Mouse (Mus musculus): Measurements from ENCODE around the gene Gm47995. TPM values are rescaled to one million over a fixed set of nuclear protein-coding genes. Genes with fewer than 3 reads are reported as not detected.
"Not testable (repeated sequence)": the region's sequence is repeated elsewhere in the genome, so short reads cannot be mapped to it uniquely, and the experiment has no call there.

Gene Gm47995
- not detected in 2 replicates for polyA plus RNA-seq (2012; rRNA removed)

DNA sequence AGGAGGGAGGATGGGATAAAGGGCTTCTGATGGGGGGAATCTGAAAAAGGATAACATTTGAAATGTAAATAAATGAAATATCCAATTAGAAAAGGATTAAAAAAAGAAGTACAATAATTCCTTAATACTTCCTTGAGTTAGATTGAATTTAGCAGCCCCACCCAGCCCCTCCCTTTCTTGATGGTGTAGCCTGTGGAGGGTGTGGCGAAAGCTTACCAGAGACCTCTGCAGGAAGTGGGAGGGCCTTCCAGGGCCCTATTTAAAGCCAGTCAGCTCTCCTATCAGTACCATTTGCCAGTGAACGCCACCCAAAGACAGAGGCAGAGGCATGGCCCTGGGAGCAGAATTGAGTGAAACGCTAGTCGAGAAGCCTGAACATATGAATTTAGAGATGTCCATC, at the start of gene Gm47995:
Gm47995 (plus strand) TSS at position 329 of the 400 bp plus-strand sequence.
- 68% methylated on average over 3 of the region's 4 CpGs for WGBS
- H3K4me1 ChIP-seq (ENCODE audit: control insufficient read depth, insufficient read depth, low read length); H3K4me3 ChIP-seq (replicated peaks; ENCODE audit: extremely low read depth, low read depth, low read length); DNase-seq: not testable (repeated sequence)

DNA sequence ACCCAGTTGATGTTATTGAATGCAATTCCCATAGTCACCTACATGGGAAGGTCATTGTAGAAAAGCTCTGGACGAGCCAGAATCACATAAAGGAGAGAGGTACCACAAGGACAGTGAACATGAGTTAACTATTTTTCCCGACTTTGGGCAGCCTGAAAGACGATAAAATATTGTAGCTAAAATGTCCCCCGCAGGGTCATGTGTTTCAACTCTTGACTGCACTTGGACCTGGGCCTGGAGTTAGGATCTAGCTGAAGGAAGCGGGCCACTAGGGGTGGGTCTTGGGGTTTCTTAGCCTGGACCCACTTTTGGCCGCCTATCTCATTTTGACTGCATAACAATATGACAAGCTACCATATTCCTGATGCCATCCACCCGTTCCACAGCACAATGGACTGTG, 48.0 kb upstream of the Gm47995 start:
- Histone ChIP-seq H3K4me3 (replicated peaks; ENCODE audit: extremely low read depth, low read depth, low read length) (no peak overlapping the region), H3K4me1 (ENCODE audit: control insufficient read depth, insufficient read depth, low read length) (no peaks in the 10 kb centered on the region)
- no peak for TF ChIP-seq POLR2A (IDR thresholded peaks at IDR 0.05; ENCODE audit: borderline replicate concordance, extremely low read depth, low read depth, low read length)
- no peak for TF ChIP-seq CTCF (IDR thresholded peaks at IDR 0.05; ENCODE audit: insufficient read depth, low read length)
- DNase-seq, result no peak
- WGBS, result 92% methylated on average over 7 of the region's 7 CpGs

DNA sequence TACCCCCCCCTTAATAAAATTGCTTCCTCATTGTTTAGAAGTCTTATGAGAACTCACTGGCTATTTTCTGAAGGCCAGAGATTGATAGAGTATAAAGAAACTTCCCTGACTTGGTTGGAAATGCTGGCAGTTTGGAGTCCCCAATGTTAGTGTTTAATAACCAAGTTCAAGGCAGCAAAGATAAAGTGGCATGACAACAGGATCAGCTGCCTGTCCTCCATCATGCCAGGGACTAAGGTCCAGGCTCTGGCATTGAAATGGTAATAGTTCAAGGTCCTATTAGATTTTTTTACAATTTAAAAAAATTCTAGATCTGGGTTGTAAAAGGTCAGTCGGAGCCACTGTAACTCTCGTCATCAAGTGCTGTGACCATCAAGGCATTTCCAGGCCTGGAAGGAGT, 47.2 kb upstream of the Gm47995 start:
- Histone ChIP-seq H3K4me3 (replicated peaks; ENCODE audit: extremely low read depth, low read depth, low read length) (no peak overlapping the region), H3K4me1 (ENCODE audit: control insufficient read depth, insufficient read depth, low read length) (no peaks in the 10 kb centered on the region)
- TF ChIP-seq POLR2A (IDR thresholded peaks at IDR 0.05; ENCODE audit: borderline replicate concordance, extremely low read depth, low read depth, low read length) (no peak), CTCF (IDR thresholded peaks at IDR 0.05; ENCODE audit: insufficient read depth, low read length) (no peak)
- 67% methylated on average over 2 of the region's 2 CpGs for WGBS
- no peak for DNase-seq

DNA sequence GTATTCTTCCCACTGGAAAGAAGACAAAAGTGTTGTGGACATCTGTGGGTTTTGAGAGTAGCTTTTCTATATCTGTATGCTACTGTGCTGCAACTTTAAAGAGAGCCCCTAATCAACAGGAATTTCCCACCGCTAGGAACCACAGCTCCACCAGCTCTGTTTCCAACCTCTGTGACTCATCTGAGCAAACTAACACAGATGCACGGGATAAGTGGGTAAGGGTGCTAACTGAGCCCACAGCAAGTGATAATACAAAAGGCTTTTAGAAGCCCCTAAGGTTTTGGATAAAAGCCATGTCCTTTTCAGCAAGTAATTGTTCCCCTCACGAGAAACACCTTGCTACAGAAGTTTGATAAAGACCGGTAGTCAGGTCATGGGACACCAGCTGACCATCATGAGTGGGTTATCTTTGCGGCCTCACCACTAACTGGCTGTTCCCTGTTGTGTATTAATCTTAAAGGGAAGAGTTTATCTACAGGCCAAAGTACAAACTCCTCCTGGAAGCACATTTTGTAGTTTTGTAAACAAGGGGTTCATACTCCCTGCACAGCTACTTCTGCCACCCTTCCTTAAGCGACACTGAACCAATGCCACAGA, 45.1 kb upstream of the Gm47995 start:
- 83% methylated on average over 6 of the region's 6 CpGs for WGBS
- TF ChIP-seq CTCF (IDR thresholded peaks at IDR 0.05; ENCODE audit: insufficient read depth, low read length) (no peak), POLR2A (IDR thresholded peaks at IDR 0.05; ENCODE audit: borderline replicate concordance, extremely low read depth, low read depth, low read length) (no peak)
- no peaks in the 10 kb centered on the region for H3K4me1 ChIP-seq (ENCODE audit: control insufficient read depth, insufficient read depth, low read length)
- no peak for DNase-seq
- no peak overlapping the region for H3K4me3 ChIP-seq (replicated peaks; ENCODE audit: extremely low read depth, low read depth, low read length)

DNA sequence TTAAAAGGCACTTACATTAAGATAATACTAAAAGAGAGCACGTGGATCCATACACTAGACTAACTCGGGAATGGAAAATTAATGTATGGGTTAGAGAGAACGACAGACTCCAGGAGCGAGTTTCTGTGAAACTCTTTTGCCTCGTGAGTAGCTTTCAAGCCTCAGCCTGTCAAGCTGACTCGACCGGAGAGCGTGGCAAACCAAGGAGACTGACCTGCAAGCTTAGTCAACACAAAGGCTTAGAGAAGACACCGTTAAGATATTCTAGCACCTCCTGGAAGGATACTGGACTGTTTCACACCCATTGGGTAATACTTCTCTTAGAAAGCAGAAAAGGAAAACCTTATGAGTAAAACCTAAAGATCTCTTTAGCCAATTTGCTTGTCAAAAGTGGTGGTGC, 44.1 kb upstream of the Gm47995 start:
- not testable (repeated sequence) for H3K4me1 ChIP-seq (ENCODE audit: control insufficient read depth, insufficient read depth, low read length); DNase-seq; H3K4me3 ChIP-seq (replicated peaks; ENCODE audit: extremely low read depth, low read depth, low read length)
- WGBS, result 89% methylated on average over 9 of the region's 9 CpGs

DNA sequence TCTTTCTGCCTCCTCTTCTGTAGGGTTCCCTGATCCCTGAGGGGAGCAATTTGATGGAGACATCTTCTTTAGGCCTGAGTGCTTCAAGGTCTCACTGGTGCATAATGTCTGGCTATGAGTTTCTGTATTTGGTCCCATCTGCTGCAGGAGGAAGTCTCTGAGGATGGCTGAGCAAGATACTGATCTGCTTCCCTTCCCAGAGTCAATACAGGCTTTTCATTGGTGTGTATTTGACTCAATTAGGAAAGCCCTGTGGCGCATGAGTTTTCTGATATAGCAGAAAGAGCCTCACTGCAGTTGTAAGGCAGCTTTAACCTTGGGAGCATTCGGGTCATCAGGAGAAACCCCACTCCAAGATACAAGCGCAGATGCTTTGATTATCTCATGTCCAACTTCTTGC, 42.1 kb upstream of the Gm47995 start:
- TF ChIP-seq CTCF (IDR thresholded peaks at IDR 0.05; ENCODE audit: insufficient read depth, low read length), result no peak
- DNase-seq, result no peak
- Histone ChIP-seq H3K4me3 (replicated peaks; ENCODE audit: extremely low read depth, low read depth, low read length) (no peak overlapping the region), H3K4me1 (ENCODE audit: control insufficient read depth, insufficient read depth, low read length) (no peaks in the 10 kb centered on the region)
- WGBS, result 86% methylated on average over 3 of the region's 3 CpGs

DNA sequence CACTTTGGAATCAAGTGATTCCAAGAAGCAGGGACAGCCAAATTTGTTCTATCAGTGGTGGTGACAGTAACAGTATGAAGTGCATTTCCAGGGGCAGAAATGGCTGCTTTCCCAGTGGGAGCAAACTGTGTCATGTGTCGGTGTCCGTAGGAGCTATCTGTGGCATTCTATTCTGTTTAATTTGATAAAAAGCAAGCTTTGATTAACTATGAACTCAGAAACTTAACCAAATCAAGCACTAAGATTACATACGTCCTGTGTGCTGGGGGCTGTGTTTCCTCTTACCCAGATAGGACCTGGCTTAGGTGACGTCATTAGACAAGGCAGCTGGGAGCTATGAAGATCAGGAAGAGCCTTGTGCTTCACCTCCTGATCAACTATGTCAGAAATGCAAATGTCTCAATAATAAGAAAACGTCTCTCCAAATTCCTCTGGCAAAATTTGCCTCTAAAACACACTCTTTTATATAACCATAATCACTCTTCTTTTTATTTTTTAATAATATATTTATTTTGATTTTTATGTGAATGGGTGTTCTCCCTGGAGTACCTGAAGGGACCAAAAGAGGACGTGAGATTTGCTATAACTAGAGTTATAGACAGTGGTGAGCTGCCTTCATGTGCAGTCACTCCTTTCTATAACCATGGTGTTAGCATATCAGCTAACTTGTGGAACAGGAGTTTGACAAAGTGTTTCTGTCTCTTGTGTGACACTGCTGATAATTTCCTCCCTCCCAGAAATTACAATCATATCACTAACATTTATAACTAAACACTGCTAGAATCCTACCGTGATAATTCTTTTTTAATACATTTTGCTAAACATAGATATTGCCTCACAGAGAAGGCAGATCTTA, 41.2 kb upstream of the Gm47995 start:
- TF ChIP-seq CTCF (IDR thresholded peaks at IDR 0.05; ENCODE audit: insufficient read depth, low read length), result no peak
- TF ChIP-seq POLR2A (IDR thresholded peaks at IDR 0.05; ENCODE audit: borderline replicate concordance, extremely low read depth, low read depth, low read length), result no peak
- no peak for DNase-seq
- no peaks in the 10 kb centered on the region for H3K4me1 ChIP-seq (ENCODE audit: control insufficient read depth, insufficient read depth, low read length)
- no peak overlapping the region for H3K4me3 ChIP-seq (replicated peaks; ENCODE audit: extremely low read depth, low read depth, low read length)
- WGBS, result 61% methylated on average over 7 of the region's 7 CpGs

DNA sequence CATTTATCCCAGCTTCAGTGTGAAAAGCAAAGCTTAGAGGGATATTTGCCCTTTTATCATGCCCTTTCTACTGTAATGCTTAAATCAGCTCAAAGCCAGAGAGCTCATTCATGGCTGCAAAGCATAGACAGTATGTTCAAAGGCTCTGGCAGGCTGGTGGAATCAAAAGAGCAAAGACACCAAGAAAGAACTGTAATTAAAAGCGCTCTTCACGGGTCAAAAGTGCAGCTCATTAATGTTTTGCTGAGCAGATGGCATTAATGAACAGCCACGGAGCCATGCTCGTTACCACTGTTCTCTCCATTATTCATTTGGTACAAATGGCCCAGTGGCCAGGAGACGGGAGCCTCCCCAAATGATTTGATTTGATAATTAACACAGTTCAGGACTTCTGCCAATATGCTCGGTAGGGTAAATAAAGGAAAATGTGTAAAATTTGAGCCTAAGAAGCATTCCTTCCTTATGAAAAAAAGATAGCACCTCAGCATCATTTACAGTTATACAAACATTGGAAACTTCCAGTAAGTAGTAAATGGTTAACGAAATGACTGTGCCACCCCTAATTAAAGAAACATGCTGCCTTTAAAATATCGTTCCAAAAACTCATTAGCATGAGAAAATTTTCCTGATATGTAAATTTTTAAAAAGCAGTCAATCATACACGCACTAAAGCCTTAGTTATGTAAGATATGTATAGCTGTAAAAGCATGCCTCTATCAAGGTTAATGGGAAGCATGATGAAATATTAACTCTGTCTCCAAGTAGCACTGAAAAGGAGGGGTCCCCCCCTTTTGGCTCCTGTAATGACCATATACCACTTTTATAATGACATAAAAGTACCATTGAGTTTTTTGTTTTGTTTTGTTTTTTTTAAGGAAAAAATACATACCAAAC, 40.0 kb upstream of the Gm47995 start:
- Histone ChIP-seq H3K4me3 (replicated peaks; ENCODE audit: extremely low read depth, low read depth, low read length) (no peak overlapping the region), H3K4me1 (ENCODE audit: control insufficient read depth, insufficient read depth, low read length) (no peaks in the 10 kb centered on the region)
- TF ChIP-seq POLR2A (IDR thresholded peaks at IDR 0.05; ENCODE audit: borderline replicate concordance, extremely low read depth, low read depth, low read length), result no peak
- TF ChIP-seq CTCF (IDR thresholded peaks at IDR 0.05; ENCODE audit: insufficient read depth, low read length), result no peak
- DNase-seq, result no peak
- WGBS, result 85% methylated on average over 9 of the region's 9 CpGs

DNA sequence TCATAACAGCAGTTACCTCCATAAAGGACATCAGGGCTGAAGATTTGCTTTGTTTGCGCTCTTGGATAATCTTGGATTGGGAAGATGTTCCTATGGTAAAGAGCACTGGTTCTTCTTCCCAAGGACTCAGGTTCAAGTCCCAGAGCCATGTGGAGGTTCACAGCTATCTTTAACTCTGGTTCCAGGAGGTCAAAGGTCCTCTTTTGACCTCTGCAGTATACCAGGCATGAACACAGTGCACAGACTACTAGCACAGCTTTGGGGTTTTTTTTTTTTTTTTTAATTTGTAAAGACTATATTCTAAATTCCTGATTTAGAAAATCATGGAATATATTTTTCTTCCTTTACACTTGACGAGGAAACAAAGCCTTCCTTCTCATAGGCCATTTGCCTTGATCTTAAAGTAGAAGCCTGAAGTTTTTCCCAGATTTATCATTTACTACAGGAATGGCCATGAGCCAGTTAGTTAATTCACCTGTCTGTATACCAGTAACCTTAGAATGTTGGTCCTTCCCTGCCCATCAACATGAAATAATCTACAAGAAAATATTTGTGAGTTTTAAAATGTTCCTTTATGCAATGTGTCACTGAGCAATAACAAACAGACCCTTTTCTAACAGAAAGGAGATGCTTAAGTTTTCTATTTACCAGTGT, 39.3 kb upstream of the Gm47995 start:
- no peak overlapping the region for H3K4me3 ChIP-seq (replicated peaks; ENCODE audit: extremely low read depth, low read depth, low read length)
- no peaks in the 10 kb centered on the region for H3K4me1 ChIP-seq (ENCODE audit: control insufficient read depth, insufficient read depth, low read length)
- WGBS, result 89% methylated on average over 2 of the region's 2 CpGs
- DNase-seq, result no peak
- TF ChIP-seq POLR2A (IDR thresholded peaks at IDR 0.05; ENCODE audit: borderline replicate concordance, extremely low read depth, low read depth, low read length), result no peak
- no peak for TF ChIP-seq CTCF (IDR thresholded peaks at IDR 0.05; ENCODE audit: insufficient read depth, low read length)
